In the genomic region with DNA sequence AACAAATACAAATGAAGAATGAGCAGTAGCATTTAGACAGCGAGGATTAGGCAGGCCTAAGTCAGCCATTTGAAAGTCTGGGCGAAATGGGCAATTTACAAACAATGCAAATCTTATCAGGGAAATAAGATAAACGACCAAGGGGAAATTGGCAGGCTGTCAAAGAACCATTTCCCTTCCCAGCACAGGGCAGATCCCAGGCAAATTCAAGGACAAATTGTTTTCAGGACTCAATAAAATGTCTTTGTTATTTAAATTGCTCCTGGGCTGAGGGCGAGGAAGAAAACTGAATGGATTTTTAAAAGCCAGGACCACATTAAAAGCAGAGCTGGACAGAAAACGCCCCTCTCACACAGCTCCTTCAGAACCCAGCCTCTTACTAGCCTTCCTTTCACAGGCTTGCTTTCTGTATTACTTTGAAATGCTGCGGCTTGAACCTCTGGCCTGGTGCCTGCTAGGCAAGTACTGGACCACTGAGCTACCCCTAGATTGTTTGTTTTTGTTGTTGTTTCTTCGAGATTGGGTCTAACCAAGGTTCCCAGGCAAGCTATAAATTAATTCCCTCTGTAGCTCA, we compare ENCODE assay signal across 7 mouse cellular contexts.
DNase-seq lines count a peak whose midpoint lies in the region; ATAC-seq and TF ChIP-seq lines count a peak whose summit lies in the region.

No protein-coding gene starts in this region.

- DNase-seq in midbrain, embryonic 11.5 days (ENCODE audit: low spot score, missing footprints): no peak
- DNase-seq in kidney, postnatal 14 days: peak; percentile 16
- peak; percentile 20 for DNase-seq in stomach, postnatal 0 days (ENCODE audit: low spot score)
- no peak for DNase-seq in thymus, postnatal 25 days
- no peak for DNase-seq in frontal cortex, adult 2 months (ENCODE audit: extremely low spot score in 1 of 2, low spot score in 1 of 2)

- H3K9ac ChIP-seq in midbrain, embryonic 12.5 days (replicated peaks): no peak overlapping the region
- H3K9ac ChIP-seq in midbrain, embryonic 11.5 days (ENCODE audit: low read length): no peak overlapping the region
- no peak overlapping the region for H3K9ac ChIP-seq in forebrain, embryonic 16.5 days (replicated peaks; ENCODE audit: low read depth, low read length)
- no peak overlapping the region for H3K9ac ChIP-seq in stomach, postnatal 0 days (ENCODE audit: low read length)

- H3K27ac ChIP-seq in midbrain, embryonic 12.5 days (replicated peaks): peak overlapping the region; percentile 31; the same call in 1 of the 2 replicates
- H3K27ac ChIP-seq in midbrain, embryonic 11.5 days (ENCODE audit: low read depth, low read length): no peak overlapping the region
- no peak overlapping the region for H3K27ac ChIP-seq in forebrain, embryonic 16.5 days (ENCODE audit: low read length)
- no peak overlapping the region for H3K27ac ChIP-seq in stomach, postnatal 0 days (replicated peaks)

- H3K4me3 ChIP-seq in midbrain, embryonic 12.5 days: no peak overlapping the region
- H3K4me3 ChIP-seq in midbrain, embryonic 11.5 days (ENCODE audit: low read depth, low read length): no peak overlapping the region
- H3K4me3 ChIP-seq in forebrain, embryonic 16.5 days (replicated peaks; ENCODE audit: low read length): no peak overlapping the region
- no peak overlapping the region for H3K4me3 ChIP-seq in stomach, postnatal 0 days (ENCODE audit: low read depth, low read length)

- H3K4me1 ChIP-seq in midbrain, embryonic 12.5 days: peaks cover 15% of the 10 kb centered on the region
- peaks cover 9% of the 10 kb centered on the region for H3K4me1 ChIP-seq in midbrain, embryonic 11.5 days (ENCODE audit: control insufficient read depth, insufficient read depth, low read length)
- H3K4me1 ChIP-seq in forebrain, embryonic 16.5 days (replicated peaks; ENCODE audit: control insufficient read depth, insufficient read depth, low read length): peaks cover 3% of the 10 kb centered on the region
- H3K4me1 ChIP-seq in stomach, postnatal 0 days (replicated peaks; ENCODE audit: control insufficient read depth, insufficient read depth): no peaks in the 10 kb centered on the region

- H3K4me2 ChIP-seq in midbrain, embryonic 12.5 days (replicated peaks): no peak overlapping the region
- no peak overlapping the region for H3K4me2 ChIP-seq in midbrain, embryonic 11.5 days
- no peak overlapping the region for H3K4me2 ChIP-seq in forebrain, embryonic 16.5 days (ENCODE audit: low read length)
- no peak overlapping the region for H3K4me2 ChIP-seq in stomach, postnatal 0 days (replicated peaks; ENCODE audit: low read depth)

- ATAC-seq in midbrain, embryonic 12.5 days (ENCODE audit: low FRiP score, low read depth): no peak
- ATAC-seq in midbrain, embryonic 11.5 days (ENCODE audit: low FRiP score): no peak
- ATAC-seq in forebrain, embryonic 16.5 days: peak; percentile 80
- no peak for ATAC-seq in stomach, postnatal 0 days (ENCODE audit: low FRiP score, low TSS enrichment)

- no peak for TF ChIP-seq CTCF in stomach, postnatal 0 days (IDR thresholded peaks at IDR 0.05; ENCODE audit: low read depth)

- no peaks in the 10 kb centered on the region for H3K9me3 ChIP-seq in midbrain, embryonic 12.5 days
- no peaks in the 10 kb centered on the region for H3K9me3 ChIP-seq in midbrain, embryonic 11.5 days (ENCODE audit: control insufficient read depth, low read length)
- no peaks in the 10 kb centered on the region for H3K9me3 ChIP-seq in forebrain, embryonic 16.5 days (ENCODE audit: control insufficient read depth, low read length)
- H3K9me3 ChIP-seq in stomach, postnatal 0 days (ENCODE audit: control insufficient read depth, low read length): no peaks in the 10 kb centered on the region

- TF ChIP-seq EP300 in stomach, postnatal 0 days (optimal IDR thresholded peaks at IDR 0.05): no peak

- no peaks in the 10 kb centered on the region for H3K36me3 ChIP-seq in midbrain, embryonic 12.5 days
- no peaks in the 10 kb centered on the region for H3K36me3 ChIP-seq in midbrain, embryonic 11.5 days (ENCODE audit: control insufficient read depth, insufficient read depth, low read length)
- no peaks in the 10 kb centered on the region for H3K36me3 ChIP-seq in forebrain, embryonic 16.5 days (ENCODE audit: control insufficient read depth, insufficient read depth)
- no peaks in the 10 kb centered on the region for H3K36me3 ChIP-seq in stomach, postnatal 0 days (ENCODE audit: control insufficient read depth, insufficient read depth, low read length)

- peaks cover 4% of the 10 kb centered on the region; the same call in 1 of the 2 replicates for H3K27me3 ChIP-seq in midbrain, embryonic 12.5 days
- H3K27me3 ChIP-seq in midbrain, embryonic 11.5 days (ENCODE audit: control insufficient read depth, insufficient read depth, low read length): no peaks in the 10 kb centered on the region
- no peaks in the 10 kb centered on the region for H3K27me3 ChIP-seq in forebrain, embryonic 16.5 days (replicated peaks; ENCODE audit: control insufficient read depth, insufficient read depth, low read length)
- no peaks in the 10 kb centered on the region for H3K27me3 ChIP-seq in stomach, postnatal 0 days (ENCODE audit: control insufficient read depth, insufficient read depth, low read length)

- 26% methylated on average over 7 of the region's 7 CpGs for WGBS in midbrain, embryonic 12.5 days
- WGBS in midbrain, embryonic 11.5 days: 33% methylated on average over 7 of the region's 7 CpGs
- 4% methylated on average over 7 of the region's 7 CpGs for WGBS in forebrain, embryonic 16.5 days
- 20% methylated on average over 7 of the region's 7 CpGs for WGBS in stomach, postnatal 0 days

Comparison
In these comparisons a context has a peak if more than half of its experiments do, and no peak if none do; other contexts are left out.
1. DNase-seq: peak in kidney, postnatal 14 days (single experiment) and stomach, postnatal 0 days (single experiment); none in midbrain, embryonic 11.5 days (single experiment), thymus, postnatal 25 days (single experiment) and frontal cortex, adult 2 months (0 of 2).